Mouse (Mus musculus) hindbrain, embryonic 16.5 days (tissue): ENCODE data around the gene Hbs1l. TPM values are rescaled to one million over a fixed set of nuclear protein-coding genes. Genes with fewer than 3 reads are reported as not detected.

Experiments
- ATAC-seq: fragments of 200-750 bp; cut with Nextera tagmentation; 2 replicates; pipeline ENCODE4 v1.8.0; 2017; ENCODE audit warnings: moderate TSS enrichment, moderate library complexity
- H3K27ac ChIP-seq: fragments of 300-500 bp; sonication (generic); 2 replicates; pipeline ENCODE4 v1.5.1; 2014; ENCODE audit warnings: low read depth, mild to moderate bottlenecking, control low read depth, low read length, moderate library complexity
- H3K27me3 ChIP-seq: fragments of 300-500 bp; sonication (generic); replicated peaks from 2 replicates; pipeline ENCODE4 v1.6.1; 2014; ENCODE audit warnings: low read length; ENCODE audit not compliant: control insufficient read depth, insufficient read depth
- H3K36me3 ChIP-seq: fragments of 300-500 bp; sonication (generic); 2 replicates; pipeline ENCODE4 v1.6.1; 2014; ENCODE audit warnings: mild to moderate bottlenecking, low read length, moderate library complexity, mixed read lengths; ENCODE audit not compliant: control insufficient read depth, insufficient read depth
- H3K4me1 ChIP-seq: fragments of 300-500 bp; sonication (generic); 2 replicates; pipeline ENCODE4 v1.6.1; 2014; ENCODE audit warnings: low read depth, low read length; ENCODE audit not compliant: control insufficient read depth, insufficient read depth
- H3K4me2 ChIP-seq: fragments of 300-500 bp; sonication (generic); 2 replicates; pipeline ENCODE4 v1.6.1; 2014; ENCODE audit warnings: mild to moderate bottlenecking, low read length, control low read depth, moderate library complexity
- H3K4me3 ChIP-seq: fragments of 300-500 bp; sonication (generic); 2 replicates; pipeline ENCODE4 v1.5.1; 2014; ENCODE audit warnings: mild to moderate bottlenecking, low read length, control low read depth, moderate library complexity
- H3K9ac ChIP-seq: fragments of 300-500 bp; sonication (generic); 2 replicates; pipeline ENCODE4 v1.6.1; 2014; ENCODE audit warnings: low read depth, mild to moderate bottlenecking, control low read depth, low read length, moderate library complexity
- H3K9me3 ChIP-seq: fragments of 300-500 bp; sonication (generic); 2 replicates; pipeline ENCODE4 v1.6.1; 2014; ENCODE audit warnings: mild to moderate bottlenecking, low read length, moderate library complexity; ENCODE audit not compliant: control insufficient read depth
- WGBS: fragments of 180-500 bp; shearing (Covaris S2); extraction: QIAGEN DNeasy Blood & Tissue Kit; methylation state at CpG from one replicate; pipeline ENCODE4 v1.1.7; 2014; 5-methylcytosine and 5-hydroxymethylcytosine counted together
- polyA plus RNA-seq: library from polyadenylated mRNA; unstranded; fragments of >200 nt; fragmentation: Nextera tagmentation; extraction: Ambion mirVana; gene quantifications from 2 replicates; pipeline ENCODE4 v1.2.1, GENCODE M21; 2015

The Hbs1l gene
- polyA plus RNA-seq, 1 experiment from 2014 or later = 88.1 TPM

- Histone ChIP-seq H3K27me3 (no peaks in the 10 kb centered on the region), H3K27ac (no peak overlapping the region), H3K4me3 (no peak overlapping the region), H3K4me2 (no peak overlapping the region), H3K4me1 (no peaks in the 10 kb centered on the region), H3K9me3 (no peaks in the 10 kb centered on the region), H3K36me3 (peaks cover 26% of the 10 kb centered on the region), H3K9ac (no peak overlapping the region)
- 96% methylated on average over 2 of the region's 2 CpGs for WGBS
- no peak for ATAC-seq
These were observed 54.2 kb downstream of the Hbs1l start for GRCm38 (mm10) chr10:21349946-21350345.

- no peak for ATAC-seq
- 93% methylated on average over 11 of the region's 11 CpGs for WGBS
- Histone ChIP-seq H3K27me3 (no peaks in the 10 kb centered on the region), H3K27ac (no peak overlapping the region), H3K9ac (no peak overlapping the region), H3K4me1 (no peaks in the 10 kb centered on the region), H3K4me2 (no peak overlapping the region), H3K4me3 (no peak overlapping the region), H3K36me3 (peaks cover 21% of the 10 kb centered on the region), H3K9me3 (no peaks in the 10 kb centered on the region)
These were observed 55.0 kb downstream of the Hbs1l start for GRCm38 (mm10) chr10:21350531-21351515.

GRCm38 (mm10) chr10:21351766-21352165, 56.0 kb downstream of the Hbs1l start:
- Histone ChIP-seq H3K27me3 (no peaks in the 10 kb centered on the region), H3K4me2 (no peak overlapping the region), H3K9me3 (no peaks in the 10 kb centered on the region), H3K4me1 (no peaks in the 10 kb centered on the region), H3K9ac (no peak overlapping the region), H3K4me3 (no peak overlapping the region), H3K27ac (no peak overlapping the region), H3K36me3 (peaks cover 25% of the 10 kb centered on the region)
- ATAC-seq = no peak
- WGBS = 63% methylated on average over 12 of the region's 12 CpGs

- WGBS = 69% methylated on average over 5 of the region's 5 CpGs
- H3K9me3 ChIP-seq = no peaks in the 10 kb centered on the region
- no peak overlapping the region for H3K4me2 ChIP-seq
- H3K9ac ChIP-seq = no peak overlapping the region
- H3K4me1 ChIP-seq = no peaks in the 10 kb centered on the region
- peaks cover 19% of the 10 kb centered on the region for H3K36me3 ChIP-seq
- ATAC-seq = no peak
- no peak overlapping the region for H3K27ac ChIP-seq
- no peaks in the 10 kb centered on the region for H3K27me3 ChIP-seq
- no peak overlapping the region for H3K4me3 ChIP-seq
These were observed 58.1 kb downstream of the Hbs1l start for GRCm38 (mm10) chr10:21353890-21354289.

- ATAC-seq = no peak
These were observed 58.7 kb downstream of the Hbs1l start for GRCm38 (mm10) chr10:21354506-21354905.

GRCm38 (mm10) chr10:21357986-21358385, 62.2 kb downstream of the Hbs1l start:
- Histone ChIP-seq H3K27me3 (no peaks in the 10 kb centered on the region), H3K9ac (no peak overlapping the region), H3K9me3 (no peaks in the 10 kb centered on the region), H3K4me1 (no peaks in the 10 kb centered on the region), H3K27ac (no peak overlapping the region), H3K4me3 (no peak overlapping the region), H3K4me2 (no peak overlapping the region), H3K36me3 (peaks cover 5% of the 10 kb centered on the region)
- 94% methylated on average over 8 of the region's 8 CpGs for WGBS
- no peak for ATAC-seq

More at GRCm38 (mm10) chr10:21354506-21354905, 58.7 kb downstream of the Hbs1l start:
- H3K9ac ChIP-seq = no peak overlapping the region
- no peak overlapping the region for H3K27ac ChIP-seq
- H3K36me3 ChIP-seq = peaks cover 17% of the 10 kb centered on the region
- no peaks in the 10 kb centered on the region for H3K4me1 ChIP-seq
- no peak overlapping the region for H3K4me2 ChIP-seq
- H3K9me3 ChIP-seq = no peaks in the 10 kb centered on the region
- no peak overlapping the region for H3K4me3 ChIP-seq
- no peaks in the 10 kb centered on the region for H3K27me3 ChIP-seq
- 94% methylated on average over 7 of the region's 7 CpGs for WGBS

- Histone ChIP-seq H3K36me3 (peaks cover 7% of the 10 kb centered on the region), H3K4me3 (no peak overlapping the region), H3K4me1 (no peaks in the 10 kb centered on the region), H3K4me2 (no peak overlapping the region), H3K9ac (no peak overlapping the region), H3K27ac (no peak overlapping the region), H3K27me3 (no peaks in the 10 kb centered on the region), H3K9me3 (no peaks in the 10 kb centered on the region)
- ATAC-seq = no peak
- 97% methylated on average over 4 of the region's 4 CpGs for WGBS
These were observed 63.3 kb downstream of the Hbs1l start for GRCm38 (mm10) chr10:21359086-21359485.

- no peak overlapping the region for H3K4me2 ChIP-seq
- no peak overlapping the region for H3K4me3 ChIP-seq
- no peaks in the 10 kb centered on the region for H3K27me3 ChIP-seq
- H3K9me3 ChIP-seq = no peaks in the 10 kb centered on the region
- peaks cover 2% of the 10 kb centered on the region; the same call in 1 of the 2 replicates for H3K36me3 ChIP-seq
- 91% methylated on average over 7 of the region's 7 CpGs for WGBS
- H3K27ac ChIP-seq = no peak overlapping the region
- no peak overlapping the region for H3K9ac ChIP-seq
- no peak for ATAC-seq
- H3K4me1 ChIP-seq = no peaks in the 10 kb centered on the region
These were observed 66.1 kb downstream of the Hbs1l start for GRCm38 (mm10) chr10:21361871-21362270.

GRCm38 (mm10) chr10:21363297-21363696, 67.5 kb downstream of the Hbs1l start:
- H3K4me2 ChIP-seq = no peak overlapping the region
- H3K4me1 ChIP-seq = no peaks in the 10 kb centered on the region
- ATAC-seq = no peak
- H3K36me3 ChIP-seq = peaks cover 6% of the 10 kb centered on the region
- H3K9ac ChIP-seq = no peak overlapping the region
- no peak overlapping the region for H3K27ac ChIP-seq
- 92% methylated on average over 4 of the region's 4 CpGs for WGBS
- no peak overlapping the region for H3K4me3 ChIP-seq
- H3K27me3 ChIP-seq = no peaks in the 10 kb centered on the region
- no peaks in the 10 kb centered on the region for H3K9me3 ChIP-seq
